Mouse (Mus musculus) limb, embryonic 14.5 days (tissue): ENCODE results near the gene Angptl1. TPM values are rescaled to one million over a fixed set of nuclear protein-coding genes. Genes with fewer than 3 reads are reported as not detected.

Source experiments
- ATAC-seq: fragments of 200-750 bp; cut with Nextera tagmentation; 2 replicates; pipeline ENCODE4 v1.8.0; 2017; ENCODE audit warnings: low read depth, moderate number of reproducible peaks, moderate TSS enrichment; ENCODE audit not compliant: low FRiP score
- DNase-seq: peaks from one replicate; pipeline ENCODE4 v3.0.0-alpha.2; 2015; ENCODE audit warnings: low spot score
- H3K27ac ChIP-seq: fragments of 300-500 bp; sonication (generic); replicated peaks from 2 replicates; pipeline ENCODE4 v1.5.1; 2014; ENCODE audit warnings: low read depth, mild to moderate bottlenecking, low read length, moderate library complexity, mixed read lengths
- H3K27me3 ChIP-seq: fragments of 300-500 bp; sonication (generic); 2 replicates; pipeline ENCODE4 v1.6.1; 2014; ENCODE audit warnings: low read length, mixed read lengths; ENCODE audit not compliant: control insufficient read depth, insufficient read depth
- H3K36me3 ChIP-seq: fragments of 300-500 bp; sonication (generic); 2 replicates; pipeline ENCODE4 v1.6.1; 2014; ENCODE audit warnings: mild to moderate bottlenecking, low read length, moderate library complexity, mixed read lengths; ENCODE audit not compliant: control insufficient read depth, insufficient read depth
- H3K4me1 ChIP-seq: fragments of 300-500 bp; sonication (generic); 2 replicates; pipeline ENCODE4 v1.6.1; 2014; ENCODE audit warnings: antibody characterized with exemption, low read length, mixed read lengths; ENCODE audit not compliant: control insufficient read depth, insufficient read depth
- H3K4me2 ChIP-seq: fragments of 300-500 bp; sonication (generic); replicated peaks from 2 replicates; pipeline ENCODE4 v1.6.1; 2014; ENCODE audit warnings: low read depth, mild to moderate bottlenecking, low read length, moderate library complexity; ENCODE audit not compliant: severe bottlenecking
- H3K4me3 ChIP-seq: fragments of 300-500 bp; sonication (generic); replicated peaks from 2 replicates; pipeline ENCODE4 v1.5.1; 2014; ENCODE audit warnings: low read length
- H3K9ac ChIP-seq: fragments of 300-500 bp; sonication (generic); 2 replicates; pipeline ENCODE4 v1.6.1; 2014; ENCODE audit warnings: mild to moderate bottlenecking, low read depth, low read length, moderate library complexity; ENCODE audit not compliant: severe bottlenecking
- H3K9me3 ChIP-seq: fragments of 300-500 bp; sonication (generic); 2 replicates; pipeline ENCODE4 v1.6.1; 2016; ENCODE audit warnings: low read length; ENCODE audit not compliant: control insufficient read depth
- POLR2A ChIP-seq: fragments of 200-500 bp; IDR thresholded peaks from 2 replicates; pipeline ENCODE4 v1.8.0; 2012; ENCODE audit warnings: inconsistent platforms, mild to moderate bottlenecking, moderate library complexity, borderline replicate concordance; ENCODE audit not compliant: insufficient read depth, insufficient read length; ENCODE audit errors: extremely low read depth
- WGBS: fragments of 180-500 bp; shearing (Covaris S2); extraction: QIAGEN DNeasy Blood & Tissue Kit; methylation state at CpG from one replicate; pipeline ENCODE4 v1.1.7; 2014; 5-methylcytosine and 5-hydroxymethylcytosine counted together
- polyA plus RNA-seq, 2 experiments: library from polyadenylated mRNA; depleted of rRNA in 1 of 2; stranded (reverse) in 1 of 2; unstranded in 1 of 2; fragments of >200 nt; fragmentation: Nextera tagmentation in 1 of 2; extraction: Ambion mirVana in 1 of 2; gene quantifications; 2 replicates each; pipeline versions ENCODE4 v1.2.1 to v1.2.3; 2012 to 2014

The Angptl1 gene
- polyA plus RNA-seq, 2 experiments, result 92.4 to 117 TPM

- peak overlapping the region; percentile 11 for H3K4me3 ChIP-seq
- 63% methylated on average over 11 of the region's 11 CpGs for WGBS
- H3K9ac ChIP-seq, result 0 out of 2 replicates have a peak overlapping the region, but pooled peaks have one; percentile 2
These were observed 3.4 kb downstream of the Angptl1 start for GRCm38 (mm10) chr1:156841625-156842339.

GRCm38 (mm10) chr1:156847098-156847497, 8.7 kb downstream of the Angptl1 start:
- WGBS, result 71% methylated on average over 4 of the region's 4 CpGs
- Histone ChIP-seq H3K4me3 (no peak overlapping the region), H3K36me3 (peaks cover 35% of the 10 kb centered on the region)

More at GRCm38 (mm10) chr1:156841625-156842339, 3.4 kb downstream of the Angptl1 start:
- H3K27ac ChIP-seq, result no peak overlapping the region
- no peak for TF ChIP-seq POLR2A
- peaks cover 20% of the 10 kb centered on the region for H3K36me3 ChIP-seq
- ATAC-seq (no peak), DNase-seq (no peak)
- H3K27me3 ChIP-seq, result no peaks in the 10 kb centered on the region
- peak overlapping the region; percentile 32 for H3K4me2 ChIP-seq
- H3K9me3 ChIP-seq, result no peaks in the 10 kb centered on the region
- peaks cover 12% of the 10 kb centered on the region for H3K4me1 ChIP-seq

GRCm38 (mm10) chr1:156852409-156852808, 14.0 kb downstream of the Angptl1 start:
- peak; percentile 67 for DNase-seq
- Histone ChIP-seq H3K27me3 (no peaks in the 10 kb centered on the region), H3K27ac (peak overlapping the region; percentile 58; the same call in 1 of the 2 replicates), H3K4me1 (peaks cover 11% of the 10 kb centered on the region), H3K9me3 (no peaks in the 10 kb centered on the region), H3K4me3 (no peak overlapping the region), H3K36me3 (peaks cover 28% of the 10 kb centered on the region), H3K4me2 (peak overlapping the region; percentile 8; the same call in 1 of the 2 replicates), H3K9ac (no peak overlapping the region)
- peak; percentile 86 for ATAC-seq
- WGBS, result 23% methylated on average over 9 of the region's 9 CpGs
- TF ChIP-seq POLR2A, result no peak

More at GRCm38 (mm10) chr1:156847098-156847497, 8.7 kb downstream of the Angptl1 start:
- peaks cover 4% of the 10 kb centered on the region; the same call in 1 of the 2 replicates for H3K4me1 ChIP-seq
- H3K4me2 ChIP-seq, result no peak overlapping the region
- no peak for TF ChIP-seq POLR2A
- ATAC-seq (no peak), DNase-seq (no peak)
- H3K27me3 ChIP-seq, result no peaks in the 10 kb centered on the region
- no peak overlapping the region for H3K9ac ChIP-seq
- H3K9me3 ChIP-seq, result no peaks in the 10 kb centered on the region
- H3K27ac ChIP-seq, result no peak overlapping the region

- ATAC-seq, result no peak
- Histone ChIP-seq H3K27ac (peak overlapping the region; percentile 58), H3K27me3 (no peaks in the 10 kb centered on the region), H3K36me3 (peaks cover 29% of the 10 kb centered on the region), H3K4me2 (no peak overlapping the region), H3K9me3 (no peaks in the 10 kb centered on the region), H3K4me3 (no peak overlapping the region), H3K9ac (no peak overlapping the region), H3K4me1 (peaks cover 11% of the 10 kb centered on the region)
- no peak for DNase-seq
- 49% methylated on average over 5 of the region's 5 CpGs for WGBS
- TF ChIP-seq POLR2A, result no peak
These were observed 14.5 kb downstream of the Angptl1 start for GRCm38 (mm10) chr1:156852872-156853271.

GRCm38 (mm10) chr1:156854558-156854957, 16.2 kb downstream of the Angptl1 start:
- Histone ChIP-seq H3K9ac (no peak overlapping the region), H3K4me2 (no peak overlapping the region), H3K27me3 (no peaks in the 10 kb centered on the region), H3K36me3 (peaks cover 38% of the 10 kb centered on the region), H3K9me3 (no peaks in the 10 kb centered on the region), H3K4me3 (no peak overlapping the region), H3K27ac (no peak overlapping the region), H3K4me1 (peaks cover 11% of the 10 kb centered on the region)
- TF ChIP-seq POLR2A, result no peak
- WGBS, result 86% methylated on average over 4 of the region's 4 CpGs
- DNase-seq, result no peak
- ATAC-seq, result no peak
